Mouse (Mus musculus) left cerebral cortex, postnatal 25 days (tissue): ENCODE measurements around the gene Insig2. TPM values are rescaled to one million over a fixed set of nuclear protein-coding genes. Genes with fewer than 3 reads are reported as not detected.

Source experiments
- DNase-seq, 2 experiments: peaks; one replicate each; pipeline ENCODE4 v3.0.0; 2022; ENCODE audit warnings: low spot score in 2 of 2, mixed read lengths in 1 of 2
- intact Hi-C: fragments of 180-260 bp; cut with DNase I; formaldehyde crosslinking; loops from one replicate; pipeline ENCODE4 v1.15.1; 2025
- total RNA-seq, 2 experiments: library from RNA; stranded (reverse); gene quantifications; 2 replicates each; pipeline ENCODE4 v1.2.3; 2021

Gene Insig2
- total RNA-seq: 10 to 100 TPM; 54.2 to 59.4 TPM

- intact Hi-C loops: no loop called here
- no peak for DNase-seq
These were observed at the start of gene Insig2 for GRCm38 (mm10) chr1:121332485-121332884. Gene Insig2, minus strand, starts transcription at chr1:121332589.

GRCm38 (mm10) chr1:121381562-121381961 is 49.2 kb upstream of the Insig2 start:
- no peak for DNase-seq
- intact Hi-C loops: no loop called here

GRCm38 (mm10) chr1:121380033-121380432 is 47.6 kb upstream of the Insig2 start:
- intact Hi-C loops: no loop called here
- DNase-seq: no peak

- DNase-seq: no peak
- intact Hi-C loops: no loop called here
These were observed 45.5 kb upstream of the Insig2 start for GRCm38 (mm10) chr1:121377901-121378300.

- no peak for DNase-seq
- intact Hi-C loops: no loop called here
These were observed 45.0 kb upstream of the Insig2 start for GRCm38 (mm10) chr1:121377410-121377809.

- intact Hi-C loops: no loop called here
- DNase-seq: no peak
These were observed 41.2 kb upstream of the Insig2 start for GRCm38 (mm10) chr1:121373631-121374030.

- no peak for DNase-seq
- intact Hi-C loops: no loop called here
These were observed 40.3 kb upstream of the Insig2 start for GRCm38 (mm10) chr1:121372656-121373055.

GRCm38 (mm10) chr1:121371449-121371848 is 39.1 kb upstream of the Insig2 start:
- intact Hi-C loops: no loop called here
- no peak for DNase-seq

- intact Hi-C loops: no loop called here
These were observed 34.9 kb upstream of the Insig2 start for GRCm38 (mm10) chr1:121367257-121367656.

GRCm38 (mm10) chr1:121360561-121360960 is 28.2 kb upstream of the Insig2 start:
- intact Hi-C loops: no loop called here
- no peak for DNase-seq

More at GRCm38 (mm10) chr1:121367257-121367656, 34.9 kb upstream of the Insig2 start:
- no peak for DNase-seq

- DNase-seq: no peak
- intact Hi-C loops: no loop called here
These were observed 27.3 kb upstream of the Insig2 start for GRCm38 (mm10) chr1:121359680-121360079.

GRCm38 (mm10) chr1:121353779-121354178 is 21.4 kb upstream of the Insig2 start:
- intact Hi-C loops: no loop called here

GRCm38 (mm10) chr1:121351037-121351436 is 18.6 kb upstream of the Insig2 start:
- no peak for DNase-seq
- intact Hi-C loops: no loop called here

More at GRCm38 (mm10) chr1:121353779-121354178, 21.4 kb upstream of the Insig2 start:
- DNase-seq: no peak

- no peak for DNase-seq
These were observed 18.2 kb upstream of the Insig2 start for GRCm38 (mm10) chr1:121350616-121351015.

GRCm38 (mm10) chr1:121348875-121349847 is 16.8 kb upstream of the Insig2 start:
- DNase-seq: no peak
- intact Hi-C loops: no loop called here

More at GRCm38 (mm10) chr1:121350616-121351015, 18.2 kb upstream of the Insig2 start:
- intact Hi-C loops: no loop called here

GRCm38 (mm10) chr1:121343966-121344365 is 11.6 kb upstream of the Insig2 start:
- no peak for DNase-seq

GRCm38 (mm10) chr1:121335789-121336188 is 3.4 kb upstream of the Insig2 start:
- intact Hi-C loops: no loop called here
- DNase-seq: no peak

More at GRCm38 (mm10) chr1:121343966-121344365, 11.6 kb upstream of the Insig2 start:
- intact Hi-C loops: no loop called here

GRCm38 (mm10) chr1:121333986-121334703 is 1.8 kb upstream of the Insig2 start:
- intact Hi-C loops: no loop called here
- no peak for DNase-seq

- DNase-seq: no peak
- intact Hi-C loops: no loop called here
These were observed 1.8 kb downstream of the Insig2 start for GRCm38 (mm10) chr1:121330621-121331020.

- no peak for DNase-seq
- intact Hi-C loops: loop anchor here (5.0 to 10.0 kb wide), 3 partner anchors 103 to 732 kb away; partner anchors contain the start of genes Ccdc93 and Ddx18
These were observed 3.0 kb downstream of the Insig2 start for GRCm38 (mm10) chr1:121329391-121329790.
